Mouse (Mus musculus): ENCODE results near the gene Apol6. TPM values are rescaled to one million over a fixed set of nuclear protein-coding genes. Genes with fewer than 3 reads are reported as not detected.
"Not testable (repeated sequence)": the region's sequence is repeated elsewhere in the genome, so short reads cannot be mapped to it uniquely, and the experiment has no call there.

Apol6 gene
- polyA plus RNA-seq, 1 experiment: 0.51 TPM

DNA sequence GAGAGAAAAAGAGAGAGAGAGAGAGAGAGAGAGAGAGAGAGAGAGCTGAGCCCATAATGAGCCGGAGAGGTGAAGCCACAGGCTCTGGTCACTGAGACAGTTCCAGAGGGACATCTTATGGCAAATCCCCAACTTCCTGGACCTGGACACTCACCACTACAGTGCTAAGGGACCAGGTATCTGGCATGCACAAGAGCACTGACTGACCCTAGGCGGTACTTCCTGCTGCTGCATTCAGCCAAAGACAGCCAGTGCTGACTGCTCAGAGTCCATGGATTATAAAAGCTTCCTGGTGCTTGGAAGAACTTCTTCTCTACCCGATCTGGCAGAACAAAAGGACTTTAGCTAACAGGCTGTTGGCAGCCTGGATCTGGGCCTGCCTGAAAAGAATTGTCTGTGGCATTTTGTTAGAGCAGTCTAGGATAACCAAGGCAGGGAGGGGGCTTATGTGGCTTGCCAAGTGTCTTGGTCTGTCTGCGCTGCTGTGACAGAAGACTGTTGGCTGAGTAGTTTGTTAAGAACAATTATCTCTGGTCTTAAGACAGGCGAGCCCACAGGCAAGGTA, 10.2 kb downstream of the Apol6 start:
- no peaks in the 10 kb centered on the region for H3K36me3 ChIP-seq (ENCODE audit: control insufficient read depth, insufficient read depth, low read length)
- no peak overlapping the region for H3K4me3 ChIP-seq (ENCODE audit: extremely low read depth, insufficient read depth, insufficient read length)
- H3K4me1 ChIP-seq (ENCODE audit: control insufficient read depth, insufficient read depth, insufficient read length): no peaks in the 10 kb centered on the region
- no peak for DNase-seq (ENCODE audit: low read depth in 1 of 2, low spot score in 2 of 2)
- 76% methylated on average over 5 of the region's 5 CpGs for WGBS
- no peak overlapping the region for H3K27ac ChIP-seq (ENCODE audit: insufficient read depth, low read length)
- H3K27me3 ChIP-seq (ENCODE audit: control insufficient read depth, insufficient read depth, low read length): no peaks in the 10 kb centered on the region
- TF ChIP-seq CTCF (IDR thresholded peaks at IDR 0.05; ENCODE audit: extremely low read depth, insufficient read depth, insufficient read length, insufficient replicate concordance) (no peak), POLR2A (IDR thresholded peaks at IDR 0.05; ENCODE audit: low read depth, low read length) (no peak)

DNA sequence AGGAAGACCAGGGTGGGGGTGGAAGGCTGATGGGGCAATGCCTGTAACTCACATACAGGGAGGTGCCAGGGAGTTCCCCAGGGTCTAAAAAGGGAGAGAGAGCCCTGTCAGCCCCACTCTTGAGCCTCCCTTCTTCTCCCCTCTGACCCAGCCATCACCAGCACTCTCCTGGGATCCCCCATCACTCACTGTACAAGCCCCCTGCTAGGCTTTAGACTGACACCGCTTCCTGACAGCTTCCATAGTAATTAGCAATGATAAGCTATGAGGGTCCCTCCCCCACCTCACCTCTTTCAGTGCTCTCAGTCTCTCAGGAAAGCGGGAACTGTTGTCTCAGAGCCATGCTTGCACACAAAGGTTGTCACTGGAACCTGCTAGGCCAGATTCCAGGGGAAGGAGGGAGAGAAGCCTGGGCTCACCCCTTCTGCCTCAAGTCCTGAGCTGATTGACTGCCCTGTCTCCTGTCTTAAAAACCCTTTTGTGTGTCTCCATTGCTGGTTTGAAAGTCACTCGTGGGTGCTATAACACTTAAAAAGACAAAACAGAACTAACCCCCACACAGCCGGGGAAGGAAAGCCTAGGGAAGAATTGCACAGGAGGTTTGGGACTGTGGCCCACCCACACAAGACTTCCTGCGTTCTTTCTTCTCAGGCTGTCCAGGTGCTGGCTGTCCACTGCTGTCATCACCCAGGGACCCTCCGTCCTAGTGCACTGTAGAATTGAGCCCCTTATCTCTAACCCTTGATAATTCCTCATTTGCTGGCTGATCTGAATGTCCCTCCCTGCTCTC, 11.7 kb downstream of the Apol6 start:
- no peaks in the 10 kb centered on the region for H3K4me1 ChIP-seq (ENCODE audit: control insufficient read depth, insufficient read depth, insufficient read length)
- H3K36me3 ChIP-seq (ENCODE audit: control insufficient read depth, insufficient read depth, low read length): no peaks in the 10 kb centered on the region
- no peak overlapping the region for H3K27ac ChIP-seq (ENCODE audit: insufficient read depth, low read length)
- WGBS: 75% methylated on average over 6 of the region's 6 CpGs
- no peaks in the 10 kb centered on the region for H3K27me3 ChIP-seq (ENCODE audit: control insufficient read depth, insufficient read depth, low read length)
- TF ChIP-seq POLR2A (IDR thresholded peaks at IDR 0.05; ENCODE audit: low read depth, low read length): no peak
- TF ChIP-seq CTCF (IDR thresholded peaks at IDR 0.05; ENCODE audit: extremely low read depth, insufficient read depth, insufficient read length, insufficient replicate concordance): no peak
- no peak for DNase-seq (ENCODE audit: low read depth in 1 of 2, low spot score in 2 of 2)
- H3K4me3 ChIP-seq (ENCODE audit: extremely low read depth, insufficient read depth, insufficient read length): no peak overlapping the region

DNA sequence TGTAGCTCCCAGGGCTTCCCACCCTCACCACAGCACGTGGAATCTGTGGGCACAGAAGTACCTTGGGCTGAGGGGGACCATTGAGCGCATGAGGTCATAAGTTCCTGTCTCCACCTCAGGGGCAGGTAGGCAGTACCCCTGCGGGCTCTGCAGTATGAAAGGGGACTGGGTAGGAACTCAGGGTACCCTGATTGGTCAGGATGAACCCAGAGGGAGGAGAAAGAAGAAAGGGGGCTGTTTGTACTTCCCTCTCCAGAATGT, 12.2 kb downstream of the Apol6 start:
- 57% methylated on average over 3 of the region's 3 CpGs for WGBS

DNA sequence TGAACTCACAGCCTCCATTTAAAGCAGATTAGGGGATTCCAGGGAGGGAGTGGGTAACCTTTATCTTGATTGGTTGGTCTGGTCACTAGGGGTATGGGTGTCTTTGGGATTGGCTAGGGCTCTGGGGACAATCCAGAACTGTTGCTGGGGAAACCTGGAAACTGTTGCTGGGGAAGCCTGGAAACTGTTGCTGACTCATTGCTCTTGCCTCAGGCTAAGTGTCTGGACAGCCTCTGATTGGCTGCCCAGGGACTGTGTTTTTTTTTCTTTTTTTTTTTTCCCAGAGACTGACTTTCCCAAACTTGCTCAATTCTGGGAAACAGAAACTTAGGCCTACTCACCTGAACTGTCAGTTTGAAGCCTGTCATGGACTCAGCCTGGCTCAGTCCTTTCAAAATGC, 14.0 kb downstream of the Apol6 start:
- H3K36me3 ChIP-seq (ENCODE audit: control insufficient read depth, insufficient read depth, low read length): no peaks in the 10 kb centered on the region
- no peak for DNase-seq (ENCODE audit: low read depth in 1 of 2, low spot score in 2 of 2)
- no peak overlapping the region for H3K4me3 ChIP-seq (ENCODE audit: extremely low read depth, insufficient read depth, insufficient read length)
- H3K27me3 ChIP-seq (ENCODE audit: control insufficient read depth, insufficient read depth, low read length): no peaks in the 10 kb centered on the region
- no peaks in the 10 kb centered on the region for H3K4me1 ChIP-seq (ENCODE audit: control insufficient read depth, insufficient read depth, insufficient read length)
- no peak for TF ChIP-seq POLR2A (IDR thresholded peaks at IDR 0.05; ENCODE audit: low read depth, low read length)
- no peak for TF ChIP-seq CTCF (IDR thresholded peaks at IDR 0.05; ENCODE audit: extremely low read depth, insufficient read depth, insufficient read length, insufficient replicate concordance)
- H3K27ac ChIP-seq (ENCODE audit: insufficient read depth, low read length): no peak overlapping the region

More for the DNA sequence above, 12.2 kb downstream of the Apol6 start:
- no peak overlapping the region for H3K27ac ChIP-seq (ENCODE audit: insufficient read depth, low read length)
- H3K4me1 ChIP-seq (ENCODE audit: control insufficient read depth, insufficient read depth, insufficient read length): no peaks in the 10 kb centered on the region
- no peaks in the 10 kb centered on the region for H3K27me3 ChIP-seq (ENCODE audit: control insufficient read depth, insufficient read depth, low read length)
- TF ChIP-seq CTCF (IDR thresholded peaks at IDR 0.05; ENCODE audit: extremely low read depth, insufficient read depth, insufficient read length, insufficient replicate concordance): no peak
- TF ChIP-seq POLR2A (IDR thresholded peaks at IDR 0.05; ENCODE audit: low read depth, low read length): no peak
- no peak for DNase-seq (ENCODE audit: low read depth in 1 of 2, low spot score in 2 of 2)
- H3K36me3 ChIP-seq (ENCODE audit: control insufficient read depth, insufficient read depth, low read length): no peaks in the 10 kb centered on the region
- no peak overlapping the region for H3K4me3 ChIP-seq (ENCODE audit: extremely low read depth, insufficient read depth, insufficient read length)

DNA sequence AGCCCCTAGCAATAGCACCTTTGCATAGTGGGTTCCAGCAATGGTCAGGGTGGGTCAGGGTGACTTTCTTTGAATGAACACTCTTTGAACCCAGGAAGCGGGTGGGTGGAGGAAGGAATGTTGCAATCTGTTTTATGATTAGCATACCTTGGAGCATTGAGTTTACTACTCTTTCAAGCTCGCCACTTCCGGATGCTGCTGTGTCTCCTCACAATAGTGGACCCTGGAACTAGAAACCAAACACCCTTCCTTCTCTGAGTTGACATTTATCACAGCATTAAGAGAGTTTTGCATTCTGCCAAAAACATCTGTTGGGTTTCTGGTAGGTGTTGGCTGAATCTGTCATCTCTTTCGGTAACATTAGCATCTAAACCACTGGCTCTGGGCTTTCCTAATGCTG, 14.9 kb downstream of the Apol6 start:
- not testable (repeated sequence) for H3K4me1 ChIP-seq (ENCODE audit: control insufficient read depth, insufficient read depth, insufficient read length); DNase-seq (ENCODE audit: low read depth in 1 of 2, low spot score in 2 of 2); H3K27me3 ChIP-seq (ENCODE audit: control insufficient read depth, insufficient read depth, low read length); H3K27ac ChIP-seq (ENCODE audit: insufficient read depth, low read length); H3K4me3 ChIP-seq (ENCODE audit: extremely low read depth, insufficient read depth, insufficient read length); H3K36me3 ChIP-seq (ENCODE audit: control insufficient read depth, insufficient read depth, low read length)
- 93% methylated on average over 4 of the region's 4 CpGs for WGBS

DNA sequence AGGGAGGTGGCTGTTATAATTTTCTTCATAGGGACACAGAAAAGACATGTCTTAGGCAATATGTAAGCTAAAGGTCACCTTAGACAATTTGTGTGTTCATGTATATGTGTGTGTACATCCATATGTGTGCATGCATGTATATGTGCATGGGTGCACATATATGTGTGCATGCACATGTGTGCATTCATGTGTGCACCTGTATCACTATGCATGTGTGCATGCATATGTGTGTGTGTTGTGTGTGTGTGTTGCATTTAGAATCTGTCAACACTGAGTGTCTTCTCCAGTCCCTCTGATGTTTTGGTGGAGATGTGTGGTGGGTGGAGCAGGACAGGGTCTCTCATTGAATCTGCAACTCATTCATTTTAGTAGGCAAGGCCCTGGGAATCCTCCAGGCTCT, 18.2 kb downstream of the Apol6 start:
- TF ChIP-seq CTCF (IDR thresholded peaks at IDR 0.05; ENCODE audit: extremely low read depth, insufficient read depth, insufficient read length, insufficient replicate concordance): no peak
- no peak for TF ChIP-seq POLR2A (IDR thresholded peaks at IDR 0.05; ENCODE audit: low read depth, low read length)
- H3K4me1 ChIP-seq (ENCODE audit: control insufficient read depth, insufficient read depth, insufficient read length): no peaks in the 10 kb centered on the region
- no peak overlapping the region for H3K4me3 ChIP-seq (ENCODE audit: extremely low read depth, insufficient read depth, insufficient read length)
- no peaks in the 10 kb centered on the region for H3K36me3 ChIP-seq (ENCODE audit: control insufficient read depth, insufficient read depth, low read length)
- no peak overlapping the region for H3K27ac ChIP-seq (ENCODE audit: insufficient read depth, low read length)
- H3K27me3 ChIP-seq (ENCODE audit: control insufficient read depth, insufficient read depth, low read length): no peaks in the 10 kb centered on the region
- DNase-seq (ENCODE audit: low read depth in 1 of 2, low spot score in 2 of 2): no peak

DNA sequence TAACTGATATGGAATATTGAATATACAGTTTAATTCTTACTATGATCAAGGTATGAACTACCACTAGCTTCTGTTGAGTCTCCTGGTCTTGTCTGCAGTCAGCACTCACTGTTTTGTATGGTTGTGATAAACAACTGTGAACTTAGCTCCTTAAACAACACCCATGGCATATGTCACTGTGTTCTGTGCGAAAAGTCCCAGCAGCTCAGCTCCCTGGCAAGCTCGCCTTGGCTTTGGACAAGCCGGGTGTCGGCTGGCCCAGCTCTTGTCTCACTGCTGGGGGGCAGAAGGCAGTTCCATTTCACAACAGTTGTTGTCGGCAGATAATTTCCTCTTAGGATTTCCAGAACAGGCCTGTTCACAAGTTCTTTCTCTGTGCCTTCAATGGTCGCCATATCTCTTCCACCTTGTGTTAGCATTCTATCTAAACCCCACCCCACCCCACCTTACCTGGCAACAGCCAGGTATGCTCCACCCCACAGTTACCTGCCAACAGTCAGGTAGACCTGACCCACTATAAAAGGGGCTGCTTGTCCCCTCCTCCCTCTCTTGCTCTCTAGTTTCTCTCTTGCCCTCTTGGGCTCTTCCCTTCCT, 20.8 kb downstream of the Apol6 start:
- Histone ChIP-seq H3K4me3 (ENCODE audit: extremely low read depth, insufficient read depth, insufficient read length) (no peak overlapping the region), H3K4me1 (ENCODE audit: control insufficient read depth, insufficient read depth, insufficient read length) (no peaks in the 10 kb centered on the region), H3K27ac (ENCODE audit: insufficient read depth, low read length) (no peak overlapping the region), H3K27me3 (ENCODE audit: control insufficient read depth, insufficient read depth, low read length) (no peaks in the 10 kb centered on the region), H3K36me3 (ENCODE audit: control insufficient read depth, insufficient read depth, low read length) (no peaks in the 10 kb centered on the region)
- DNase-seq (ENCODE audit: low read depth in 1 of 2, low spot score in 2 of 2): no peak
- TF ChIP-seq CTCF (IDR thresholded peaks at IDR 0.05; ENCODE audit: extremely low read depth, insufficient read depth, insufficient read length, insufficient replicate concordance) (no peak), POLR2A (IDR thresholded peaks at IDR 0.05; ENCODE audit: low read depth, low read length) (no peak)
- 84% methylated on average over 6 of the region's 6 CpGs for WGBS

Data from spleen, adult 2 months (tissue).